Mouse (Mus musculus) adrenal gland (tissue): Measurements from ENCODE around the gene Mrrf.

Experiments used
- intact Hi-C: fragments of 180-260 bp; cut with DNase I; formaldehyde crosslinking; loops from one replicate; pipeline ENCODE4 v1.15.1; 2025

The Mrrf gene

GRCm38 (mm10) chr2:36198882-36199262 is 62.7 kb downstream of the Mrrf start:
- intact Hi-C loops = no loop called here

GRCm38 (mm10) chr2:36200813-36201212 is 64.6 kb downstream of the Mrrf start:
- intact Hi-C loops = no loop called here

GRCm38 (mm10) chr2:36201756-36202610 is 65.8 kb downstream of the Mrrf start:
- intact Hi-C loops = no loop called here

GRCm38 (mm10) chr2:36202611-36202880 is 66.4 kb downstream of the Mrrf start:
- intact Hi-C loops = no loop called here

- intact Hi-C loops = no loop called here
Observed at GRCm38 (mm10) chr2:36203011-36203825, 67.0 kb downstream of the Mrrf start.

GRCm38 (mm10) chr2:36204595-36204994 is 68.4 kb downstream of the Mrrf start:
- intact Hi-C loops = no loop called here

GRCm38 (mm10) chr2:36207071-36207470 is 70.9 kb downstream of the Mrrf start:
- intact Hi-C loops = no loop called here

GRCm38 (mm10) chr2:36210796-36211195 is 74.6 kb downstream of the Mrrf start:
- intact Hi-C loops = loop anchor here (5.0 kb wide), 2 partner anchors 67 to 73 kb away; partner anchors contain the start of genes Mrrf and Rbm18

GRCm38 (mm10) chr2:36211785-36212184 is 75.6 kb downstream of the Mrrf start:
- intact Hi-C loops = loop anchor here (5.0 kb wide), 2 partner anchors 66 to 74 kb away; partner anchors contain the start of genes Mrrf and Rbm18

GRCm38 (mm10) chr2:36213108-36213507 is 76.9 kb downstream of the Mrrf start:
- intact Hi-C loops = loop anchor here (5.0 kb wide), 2 partner anchors 64 to 76 kb away; partner anchors contain the start of genes Mrrf and Rbm18

- intact Hi-C loops = loop anchor here (1.0 to 5.0 kb wide), 3 partner anchors 63 to 205 kb away; partner anchors contain the start of genes Mrrf and Rbm18
Observed at GRCm38 (mm10) chr2:36214023-36214422, 77.8 kb downstream of the Mrrf start.

- intact Hi-C loops = loop anchor here (1.0 to 5.0 kb wide), 3 partner anchors 63 to 205 kb away; partner anchors contain the start of genes Mrrf and Rbm18
Observed at GRCm38 (mm10) chr2:36214425-36214824, 78.2 kb downstream of the Mrrf start.

- intact Hi-C loops = no loop called here
Observed at GRCm38 (mm10) chr2:36215203-36215739, 79.1 kb downstream of the Mrrf start.

GRCm38 (mm10) chr2:36216546-36216945 is 80.4 kb downstream of the Mrrf start:
- intact Hi-C loops = no loop called here

GRCm38 (mm10) chr2:36216953-36217573 is 80.9 kb downstream of the Mrrf start:
- intact Hi-C loops = no loop called here

- intact Hi-C loops = no loop called here
Observed at GRCm38 (mm10) chr2:36217692-36218233, 81.6 kb downstream of the Mrrf start.

GRCm38 (mm10) chr2:36220106-36220505 is 83.9 kb downstream of the Mrrf start:
- intact Hi-C loops = no loop called here

GRCm38 (mm10) chr2:36220891-36221290 is 84.7 kb downstream of the Mrrf start:
- intact Hi-C loops = no loop called here

- intact Hi-C loops = no loop called here
Observed at GRCm38 (mm10) chr2:36222168-36222848, 86.1 kb downstream of the Mrrf start.

GRCm38 (mm10) chr2:36223436-36223835 is 87.2 kb downstream of the Mrrf start:
- intact Hi-C loops = no loop called here
